Mouse (Mus musculus) left cerebral cortex, postnatal 10 days (tissue): Measurements from ENCODE around the gene Gm16253. TPM values are rescaled to one million over a fixed set of nuclear protein-coding genes. Genes with fewer than 3 reads are reported as not detected.
"Not testable (repeated sequence)": the region's sequence is repeated elsewhere in the genome, so short reads cannot be mapped to it uniquely, and the experiment has no call there.

Source experiments
- DNase-seq, 2 experiments: peaks; one replicate each; pipeline ENCODE4 v3.0.0; 2021 to 2022; ENCODE audit warnings: low spot score in 2 of 2, mixed read lengths in 1 of 2; ENCODE audit errors: extremely low spot score in 1 of 2
- intact Hi-C: fragments of 180-260 bp; cut with DNase I; formaldehyde crosslinking; loops from one replicate; pipeline ENCODE4 v1.15.1; 2025
- total RNA-seq, 2 experiments: library from RNA; stranded (reverse); gene quantifications; 2 replicates each; pipeline ENCODE4 v1.2.3; 2021

Gm16253 gene
- total RNA-seq, 2 experiments from 2014 or later, result not detected

DNA sequence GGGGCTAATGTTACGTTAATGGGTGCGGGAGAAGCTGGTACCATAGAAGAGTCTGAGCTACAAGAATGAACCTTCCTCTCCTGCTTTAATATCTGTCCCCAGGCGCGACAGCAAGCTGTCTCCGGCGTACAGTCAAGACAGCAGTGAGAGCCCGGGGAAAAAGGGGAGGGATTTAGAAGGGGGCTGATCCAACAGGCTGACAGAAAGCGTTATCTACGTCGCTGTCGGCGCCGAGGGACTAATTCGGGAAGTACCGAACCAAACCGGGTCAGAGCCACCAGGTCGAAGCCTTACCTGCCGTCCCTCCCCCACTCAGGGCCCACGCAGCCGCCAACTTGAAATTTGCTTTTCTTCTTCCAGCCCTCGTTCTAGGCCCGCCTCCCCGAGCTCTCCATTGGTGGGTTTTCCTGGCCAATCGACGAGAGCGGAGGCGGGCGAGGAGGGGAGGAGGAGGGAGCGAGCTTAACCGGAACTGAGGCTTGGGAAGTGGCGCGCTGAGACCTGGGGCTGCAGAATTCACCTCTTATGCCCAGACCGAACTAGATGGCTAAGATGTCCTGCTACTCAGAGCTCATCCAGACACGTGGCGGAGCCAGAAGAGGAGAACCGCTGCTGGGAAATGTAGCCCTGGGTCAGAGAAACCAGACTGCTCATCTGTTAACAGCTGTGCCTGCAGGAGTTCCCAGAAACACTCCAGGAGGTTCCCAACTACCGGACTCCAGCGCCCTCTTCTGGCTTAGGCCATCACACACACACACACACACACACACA is 17.2 kb downstream of the Gm16253 start, which contains the start of gene Polr3gl:
Gene Polr3gl, minus strand, starts transcription at position 392 of the 771 bp plus-strand sequence.
- intact Hi-C loops, result no loop called here
- peak; percentile 88 to 96 for DNase-seq

DNA sequence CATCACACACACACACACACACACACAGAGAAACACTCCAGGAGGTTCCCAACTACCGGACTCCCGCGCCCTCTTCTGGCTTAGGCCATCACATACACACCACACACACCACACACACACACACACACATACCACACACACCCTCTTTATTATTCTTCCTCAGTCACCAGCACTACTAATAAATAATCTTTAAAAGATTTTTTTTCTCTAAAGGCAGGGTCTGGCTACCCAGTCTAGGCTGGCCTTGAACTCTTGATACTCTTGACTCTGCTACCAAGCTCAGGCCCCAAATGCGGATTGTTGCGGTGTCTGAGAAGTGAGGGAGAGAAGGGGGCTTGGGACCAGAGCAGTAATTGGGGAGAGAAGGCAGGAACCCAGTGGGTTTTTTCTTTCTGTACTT is 18.1 kb downstream of the Gm16253 start:
- no peak for DNase-seq
- intact Hi-C loops, result no loop called here

DNA sequence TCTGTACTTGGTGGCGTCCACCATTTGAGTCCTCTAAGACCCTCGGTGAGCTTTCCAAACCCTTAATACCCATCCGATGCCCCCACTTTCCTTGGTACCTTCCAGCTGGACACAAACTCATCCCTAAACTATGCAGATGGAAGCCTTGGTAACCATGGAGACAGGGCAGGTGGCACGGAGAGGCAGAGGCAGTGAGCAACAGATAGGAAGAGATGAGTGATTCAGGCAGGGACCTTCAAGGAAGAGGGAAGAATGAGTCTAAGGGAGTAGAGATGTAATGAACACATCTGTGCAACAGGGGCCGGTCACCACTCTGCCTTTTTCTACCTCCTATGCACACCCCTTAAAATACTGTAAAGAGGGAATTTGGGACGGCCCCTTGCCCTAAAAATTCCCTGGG is 18.9 kb downstream of the Gm16253 start:
- intact Hi-C loops, result no loop called here
- DNase-seq, result no peak

DNA sequence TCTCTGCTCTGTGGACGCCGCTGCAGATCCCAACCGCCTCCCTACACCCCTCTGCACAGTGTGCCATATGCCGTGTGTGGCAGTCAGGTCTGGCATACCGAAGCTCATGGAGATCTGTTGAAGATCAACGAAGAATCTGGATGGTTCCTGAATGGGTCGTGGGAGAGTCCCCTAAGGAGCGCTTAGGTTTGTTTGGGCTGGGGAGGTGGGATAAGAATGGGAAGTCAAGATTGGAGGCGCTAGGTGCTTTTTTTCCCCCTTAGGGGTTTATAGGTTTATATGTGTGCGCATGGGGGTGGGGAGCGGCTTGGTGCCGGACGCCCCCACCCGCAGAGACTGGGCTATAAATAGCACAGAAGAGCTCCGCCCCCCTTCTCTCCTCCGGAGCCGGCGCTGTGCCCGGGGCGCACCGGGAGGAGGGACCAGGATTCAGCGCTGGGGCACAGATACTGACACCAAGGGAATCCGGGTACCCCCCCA is 19.5 kb downstream of the Gm16253 start, which contains the start of gene Ankrd34a:
Gene Ankrd34a, plus strand, starts transcription at position 409 of the 480 bp plus-strand sequence.
- peak in 1 of 2 experiments; percentile 87 for DNase-seq
- intact Hi-C loops, result no loop called here

DNA sequence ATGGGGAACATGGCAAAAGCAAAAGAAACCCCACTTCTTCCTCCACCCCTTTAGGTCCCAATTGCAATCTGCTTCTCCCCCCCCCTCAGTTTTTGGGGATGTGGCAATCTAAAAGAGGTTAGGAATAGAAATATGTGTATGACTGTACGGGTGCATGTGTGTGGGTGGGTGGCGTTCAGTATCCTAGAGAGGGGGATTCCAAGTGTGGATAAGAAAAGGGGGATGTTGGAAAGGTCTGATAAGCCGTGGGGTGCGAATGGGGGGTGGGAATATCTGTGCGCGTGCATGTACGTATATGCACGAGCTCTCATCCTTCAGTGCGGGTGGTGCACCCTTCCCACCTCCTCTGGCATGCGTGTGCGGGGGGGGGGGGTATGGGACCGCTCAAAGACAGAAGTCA is 20.1 kb downstream of the Gm16253 start:
- DNase-seq, result peak in 1 of 2 experiments; percentile 54
- intact Hi-C loops, result no loop called here

DNA sequence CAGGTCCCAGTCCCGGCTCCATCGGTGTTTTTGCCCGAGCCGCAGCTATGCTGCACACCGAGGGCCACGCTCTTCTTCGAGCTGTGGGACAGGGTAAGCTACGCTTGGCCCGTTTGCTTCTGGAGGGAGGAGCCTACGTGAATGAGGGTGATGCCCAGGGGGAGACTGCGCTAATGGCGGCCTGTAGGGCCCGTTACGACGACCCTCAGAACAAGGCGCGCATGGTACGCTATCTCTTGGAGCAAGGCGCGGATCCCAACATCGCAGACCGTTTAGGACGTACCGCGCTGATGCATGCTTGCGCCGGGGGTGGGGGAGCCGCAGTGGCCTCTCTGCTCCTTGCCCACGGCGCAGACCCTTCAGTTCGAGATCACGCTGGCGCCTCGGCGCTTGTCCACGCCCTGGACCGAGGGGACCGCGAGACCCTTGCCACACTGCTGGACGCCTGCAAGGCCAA is 20.7 kb downstream of the Gm16253 start:
- peak in 1 of 2 experiments; percentile 60 for DNase-seq
- intact Hi-C loops, result no loop called here

DNA sequence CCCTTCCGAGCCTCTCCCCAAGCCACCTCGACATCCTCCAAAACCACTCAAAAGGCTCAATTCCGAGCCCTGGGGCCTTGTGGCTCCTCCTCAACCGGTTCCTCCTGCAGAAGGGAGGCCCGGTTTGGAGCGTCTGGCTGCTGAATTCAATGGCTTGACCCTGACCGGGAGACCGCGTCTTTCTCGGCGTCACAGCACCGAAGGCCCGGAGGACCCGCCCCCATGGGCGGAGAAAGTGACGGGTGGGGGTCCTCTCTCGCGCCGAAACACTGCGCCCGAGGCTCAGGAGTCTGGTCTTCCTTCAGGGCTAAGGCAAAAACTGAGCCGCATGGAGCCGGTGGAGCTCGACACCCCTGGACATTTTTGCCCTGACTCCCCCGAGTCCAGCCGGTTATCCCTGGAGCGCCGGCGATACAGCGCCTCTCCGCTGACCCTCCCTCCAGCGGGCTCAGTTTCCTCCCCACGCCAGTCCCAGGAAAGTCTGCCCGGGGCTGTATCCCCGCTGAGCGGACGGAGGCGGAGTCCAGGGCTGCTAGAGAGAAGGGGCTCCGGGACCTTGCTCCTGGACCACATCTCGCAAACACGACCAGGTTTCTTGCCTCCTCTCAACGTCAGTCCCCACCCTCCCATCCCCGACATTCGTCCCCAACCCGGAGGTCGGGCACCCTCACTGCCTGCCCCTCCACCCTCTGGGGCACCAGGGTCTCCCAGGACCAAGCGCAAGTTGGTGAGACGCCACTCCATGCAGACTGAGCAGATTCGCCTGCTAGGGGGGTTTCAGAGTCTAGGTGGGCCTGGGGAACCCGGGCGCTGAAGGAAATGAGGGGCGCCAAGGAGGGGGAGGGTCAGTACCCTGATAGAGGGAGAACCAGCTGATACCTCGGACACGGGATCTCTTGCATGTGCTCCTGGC is 21.6 kb downstream of the Gm16253 start:
- intact Hi-C loops, result no loop called here
- peak in 1 of 2 experiments; percentile 87 for DNase-seq

DNA sequence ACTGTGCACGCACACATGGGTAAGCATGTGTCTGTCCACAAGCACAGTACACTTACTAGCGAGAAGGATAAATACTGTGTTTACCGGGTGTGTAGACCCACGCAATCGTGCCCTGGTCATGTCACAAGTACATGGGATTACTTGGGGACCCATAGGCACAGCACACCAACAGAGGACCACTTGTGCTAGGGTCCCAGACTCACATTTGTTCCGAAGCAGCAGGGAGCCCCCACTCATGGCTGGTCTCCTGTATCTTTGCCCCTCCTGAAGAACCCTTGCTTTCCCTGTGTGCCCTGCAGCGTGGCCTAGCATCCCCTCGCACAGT is 22.2 kb downstream of the Gm16253 start:
- intact Hi-C loops, result no loop called here
- no peak for DNase-seq

DNA sequence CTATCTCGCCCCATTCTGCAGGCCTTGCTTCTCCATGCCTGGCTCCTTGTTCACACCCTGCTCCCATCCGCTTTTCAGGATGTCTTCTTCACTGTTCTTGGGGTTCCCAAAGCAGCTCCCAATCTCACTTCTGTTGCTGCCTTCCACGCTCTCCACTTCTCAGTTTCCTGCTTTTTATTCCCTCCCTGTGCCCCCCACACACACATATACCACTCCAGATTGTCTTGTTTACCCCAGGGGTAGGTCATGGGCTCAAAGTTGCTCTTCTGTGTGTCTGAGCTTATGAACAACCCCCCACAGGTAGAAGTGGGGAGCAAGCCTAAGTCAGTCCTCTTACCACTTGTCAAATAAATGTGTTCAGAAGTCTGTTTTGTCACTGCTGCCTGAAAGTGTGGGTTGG is 22.6 kb downstream of the Gm16253 start:
- intact Hi-C loops, result no loop called here
- DNase-seq, result no peak

DNA sequence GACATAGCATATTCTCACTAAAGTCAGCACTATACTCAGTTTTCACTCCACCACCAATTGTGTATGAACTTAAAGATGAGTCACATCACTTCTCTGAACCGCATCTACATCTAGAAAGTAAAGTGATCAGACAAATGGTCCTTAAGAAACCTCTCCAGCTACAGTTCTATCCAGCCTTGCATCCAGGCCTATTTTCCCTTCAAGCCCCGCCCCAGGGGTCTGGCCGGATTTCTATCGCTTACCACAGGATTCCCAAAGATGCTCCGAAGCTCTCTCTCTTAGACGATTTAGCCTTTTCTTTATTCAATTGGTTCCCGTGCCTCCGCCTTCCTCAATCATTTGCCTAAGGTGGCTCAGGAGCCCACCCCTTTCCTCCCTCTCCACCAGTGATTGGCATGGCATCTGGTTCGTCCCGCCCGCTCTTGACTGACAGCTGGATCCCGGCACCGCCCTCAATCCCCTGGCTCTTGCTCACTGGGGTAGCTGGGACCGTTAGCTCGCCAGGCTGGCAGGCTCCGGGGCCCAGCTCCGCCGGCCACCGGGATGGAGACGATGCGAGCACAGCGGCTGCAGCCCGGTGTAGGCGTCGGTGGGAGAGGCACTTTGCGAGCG is 24.0 kb downstream of the Gm16253 start, which contains the start of gene Lix1l:
Gene Lix1l, plus strand, starts transcription at position 511 of the 612 bp plus-strand sequence.
- DNase-seq, result peak; percentile 96
- intact Hi-C loops, result no loop called here

DNA sequence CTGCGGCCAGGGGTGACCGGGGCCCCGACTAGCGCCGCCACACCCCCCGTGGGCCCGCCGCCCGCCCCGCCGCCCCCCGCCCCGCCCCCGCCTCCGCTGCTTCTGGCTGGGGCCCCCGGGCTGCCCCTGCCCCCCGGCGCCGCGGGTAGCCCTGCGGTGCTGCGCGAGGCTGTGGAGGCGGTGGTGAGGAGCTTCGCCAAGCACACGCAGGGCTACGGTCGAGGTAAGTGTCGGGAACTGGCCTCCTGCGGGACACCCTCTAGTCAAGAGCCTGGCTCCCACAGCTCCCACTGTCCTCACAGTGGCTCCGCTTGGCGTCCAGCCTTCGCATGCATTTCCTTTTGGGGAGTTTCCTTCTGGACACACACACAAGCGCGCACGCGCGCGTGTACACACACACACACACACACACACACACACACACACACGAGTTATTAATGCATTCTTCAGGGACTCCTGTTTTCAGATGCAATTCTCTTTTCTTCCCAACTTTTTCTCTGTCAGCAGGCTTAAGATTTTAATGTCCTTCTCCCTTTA is 24.5 kb downstream of the Gm16253 start:
- intact Hi-C loops, result no loop called here
- peak in 1 of 2 experiments; percentile 83 for DNase-seq

DNA sequence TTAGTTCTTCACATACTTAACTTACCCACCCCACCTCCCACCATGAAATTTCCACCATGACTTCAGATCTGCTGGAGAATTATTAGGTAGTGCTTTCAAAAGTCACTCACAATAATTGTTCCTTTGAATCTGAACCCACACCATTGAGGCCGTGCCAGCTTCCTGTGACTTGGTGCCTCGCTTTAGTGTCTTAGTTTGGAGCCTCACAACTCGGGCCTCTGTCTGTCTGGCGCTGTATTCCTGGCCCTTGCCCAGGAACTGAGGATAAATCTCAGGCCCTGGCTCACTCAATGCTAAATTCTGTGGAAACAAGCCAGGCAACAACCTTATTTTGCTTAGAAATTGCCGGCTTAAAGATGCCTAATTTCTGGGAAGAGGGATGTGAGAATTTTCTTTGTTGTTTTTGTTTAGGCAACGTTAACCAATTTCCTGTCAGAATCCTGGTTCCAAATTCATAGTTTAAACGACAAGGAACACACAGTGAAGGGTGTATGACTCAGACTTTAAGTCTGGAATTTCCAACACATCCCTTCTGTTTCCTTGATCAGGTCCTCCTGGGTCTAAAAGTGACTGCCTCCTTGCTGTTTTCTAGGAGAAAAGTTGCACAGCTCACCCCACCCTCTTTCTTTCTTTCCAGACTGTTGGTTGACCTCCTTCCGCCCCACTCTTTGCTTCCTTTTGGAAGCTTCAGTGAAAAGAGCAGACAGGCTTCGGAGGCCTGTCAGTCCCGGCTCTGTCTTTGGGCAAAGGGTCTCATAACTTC is 25.3 kb downstream of the Gm16253 start:
- intact Hi-C loops, result no loop called here
- DNase-seq, result no peak

DNA sequence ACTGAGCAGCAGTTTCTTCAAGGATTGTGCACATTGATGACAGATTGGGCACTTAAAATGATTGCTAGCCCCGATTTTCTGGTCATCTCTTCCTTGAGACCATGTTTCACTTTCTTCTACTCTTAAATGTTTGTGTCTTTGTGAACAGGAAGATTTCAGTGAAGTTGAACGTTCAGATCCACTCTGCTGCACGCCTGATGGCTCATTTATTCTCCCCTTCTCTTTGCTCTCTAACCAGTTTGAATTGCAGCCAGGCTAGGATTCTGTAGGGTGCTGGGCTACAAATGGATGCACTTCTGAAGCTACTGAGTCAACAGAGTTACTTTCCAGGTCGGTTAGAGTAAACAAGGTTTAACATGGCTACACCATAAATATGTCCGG is 25.9 kb downstream of the Gm16253 start:
- no peak for DNase-seq
- intact Hi-C loops, result no loop called here

DNA sequence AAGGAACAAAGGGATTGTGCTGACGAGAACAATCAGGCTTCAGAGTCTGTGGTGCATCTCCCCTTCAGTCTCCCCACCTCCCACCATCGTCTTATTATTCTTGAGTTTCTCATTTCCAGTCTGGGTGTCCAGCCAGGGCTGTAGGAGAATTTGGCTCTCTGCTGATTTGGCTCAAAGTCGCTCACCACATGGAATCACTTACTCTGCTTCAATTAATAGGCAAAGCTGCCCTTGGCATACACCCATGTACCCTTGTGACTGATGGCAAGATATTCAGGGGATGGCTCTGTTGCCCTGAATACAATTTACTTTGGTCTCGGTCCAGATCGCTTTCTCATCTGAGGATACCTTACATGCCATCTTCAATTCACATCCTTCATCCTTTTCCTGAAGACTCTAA is 26.5 kb downstream of the Gm16253 start:
- no peak for DNase-seq
- intact Hi-C loops, result no loop called here

DNA sequence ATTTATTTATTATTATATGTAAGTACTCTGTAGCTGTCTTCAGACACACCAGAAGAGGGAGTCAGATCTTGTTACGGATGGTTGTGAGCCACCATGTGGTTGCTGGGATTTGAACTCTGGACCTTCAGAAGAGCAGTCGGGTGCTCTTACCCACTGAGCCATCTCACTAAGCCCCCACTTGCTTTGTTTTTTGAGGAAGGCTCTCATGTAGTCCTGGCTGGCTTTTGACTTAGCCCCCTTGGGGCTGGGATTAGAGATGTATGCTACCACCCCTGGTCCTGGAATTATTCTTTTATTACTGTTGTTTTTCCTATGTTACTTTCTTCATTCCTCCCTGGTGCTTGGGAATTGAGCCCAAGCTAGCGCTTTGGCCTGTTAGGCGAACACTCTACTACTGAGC is 29.2 kb downstream of the Gm16253 start:
- DNase-seq, intact Hi-C loops: not testable (repeated sequence)

DNA sequence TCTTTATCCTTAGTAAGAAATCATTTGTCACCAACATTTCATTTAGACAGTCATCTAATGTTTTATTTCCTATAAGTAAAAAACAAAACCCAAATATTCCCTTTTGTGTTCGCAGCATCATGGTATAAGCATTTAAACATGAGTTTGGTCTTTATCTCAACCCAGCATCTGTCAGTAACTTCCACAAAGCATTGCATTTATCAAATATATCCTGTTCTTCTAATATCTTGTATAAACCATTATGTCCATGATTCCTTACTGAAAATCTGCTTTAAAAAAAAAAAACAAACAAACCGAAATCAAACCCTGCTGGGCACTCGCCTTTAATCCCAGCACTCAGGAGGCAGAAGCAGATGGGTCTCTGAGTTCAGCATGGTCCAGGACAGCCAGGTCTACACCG is 29.8 kb downstream of the Gm16253 start:
- intact Hi-C loops, result no loop called here

DNA sequence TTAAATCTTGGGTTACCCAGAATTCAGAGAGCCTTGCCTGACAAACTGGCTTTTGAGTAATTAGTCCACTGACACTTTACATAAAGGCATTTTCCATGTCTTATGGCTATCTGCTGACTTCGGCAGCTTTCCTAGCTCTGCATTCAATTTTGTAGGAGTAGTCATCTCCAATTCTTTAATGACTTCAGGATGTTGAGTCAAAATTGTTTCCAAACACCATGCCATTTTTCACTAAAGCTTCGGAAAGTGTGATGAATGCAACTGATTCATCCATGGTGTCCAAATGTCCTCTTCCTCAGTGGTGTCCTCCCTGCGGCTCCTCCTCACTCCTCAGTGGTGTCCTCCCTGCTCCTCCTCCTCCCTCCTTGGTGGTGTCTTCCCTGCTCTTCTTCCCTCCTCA is 41.2 kb downstream of the Gm16253 start:
- DNase-seq, result no peak
- intact Hi-C loops, result no loop called here

More for the DNA sequence above, 29.8 kb downstream of the Gm16253 start:
- DNase-seq, result no peak

DNA sequence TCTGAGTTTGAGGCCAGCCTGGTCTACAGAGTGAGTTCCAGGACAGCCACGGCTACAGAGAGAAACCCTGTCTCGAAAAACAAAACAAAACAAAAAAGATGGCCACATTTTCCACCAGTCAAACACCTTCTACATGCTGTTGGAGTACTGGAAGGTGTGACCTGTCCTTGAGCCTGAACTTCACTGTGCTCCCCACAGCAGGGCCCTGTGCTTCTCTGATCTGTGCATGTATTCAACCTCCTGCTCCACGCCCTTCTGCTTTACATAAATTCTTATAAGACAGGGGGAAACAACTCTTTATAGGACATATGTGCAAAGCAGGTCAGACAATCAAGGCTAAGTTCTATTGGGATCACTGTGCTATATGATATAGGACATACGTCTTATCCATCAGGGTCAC is 46.4 kb downstream of the Gm16253 start:
- no peak for DNase-seq
- intact Hi-C loops, result no loop called here
